Mouse (Mus musculus) heart, embryonic 12.5 days (tissue): ENCODE measurements at regions not wholly inside any gene's neighbourhood (a gene's known extent, or its start where the extent isn't known, plus 50 kb on each side); places are given as distances from the start of the nearest gene placed in this dataset.
A peak's percentile ranks its signal among the peaks of the same experiment; 100 is the strongest.

Source experiments
- ATAC-seq: fragments of 200-750 bp; cut with Nextera tagmentation; 2 replicates; pipeline ENCODE4 v1.8.0; 2017; ENCODE audit warnings: moderate TSS enrichment, moderate library complexity; ENCODE audit not compliant: insufficient number of reproducible peaks, low FRiP score
- H3K27ac ChIP-seq: fragments of 300-500 bp; sonication (generic); 2 replicates; pipeline ENCODE4 v1.5.1; 2016; ENCODE audit warnings: mild to moderate bottlenecking, moderate library complexity; ENCODE audit not compliant: poor library complexity, severe bottlenecking
- H3K27me3 ChIP-seq: fragments of 300-500 bp; sonication (generic); replicated peaks from 2 replicates; pipeline ENCODE4 v1.6.1; 2016; ENCODE audit warnings: mild to moderate bottlenecking, moderate library complexity
- H3K36me3 ChIP-seq: fragments of 300-500 bp; sonication (generic); 2 replicates; pipeline ENCODE4 v1.6.1; 2016; ENCODE audit warnings: mild to moderate bottlenecking, moderate library complexity
- H3K4me1 ChIP-seq: fragments of 300-500 bp; sonication (generic); replicated peaks from 2 replicates; pipeline ENCODE4 v1.6.1; 2016; ENCODE audit warnings: mild to moderate bottlenecking
- H3K4me2 ChIP-seq: fragments of 300-500 bp; sonication (generic); 2 replicates; pipeline ENCODE4 v1.6.1; 2016; ENCODE audit warnings: mild to moderate bottlenecking, moderate library complexity
- H3K4me3 ChIP-seq: fragments of 300-500 bp; sonication (generic); 2 replicates; pipeline ENCODE4 v1.5.1; 2016; ENCODE audit warnings: mild to moderate bottlenecking
- H3K9ac ChIP-seq: fragments of 300-500 bp; sonication (generic); 2 replicates; pipeline ENCODE4 v1.6.1; 2016; ENCODE audit warnings: mild to moderate bottlenecking, moderate library complexity
- H3K9me3 ChIP-seq: fragments of 300-500 bp; sonication (generic); replicated peaks from 2 replicates; pipeline ENCODE4 v1.6.1; 2016; ENCODE audit warnings: mild to moderate bottlenecking, moderate library complexity
- WGBS: fragments of 180-500 bp; shearing (Covaris S2); methylation state at CpG from one replicate; pipeline ENCODE4 v1.1.7; 2016; 5-methylcytosine and 5-hydroxymethylcytosine counted together

DNA sequence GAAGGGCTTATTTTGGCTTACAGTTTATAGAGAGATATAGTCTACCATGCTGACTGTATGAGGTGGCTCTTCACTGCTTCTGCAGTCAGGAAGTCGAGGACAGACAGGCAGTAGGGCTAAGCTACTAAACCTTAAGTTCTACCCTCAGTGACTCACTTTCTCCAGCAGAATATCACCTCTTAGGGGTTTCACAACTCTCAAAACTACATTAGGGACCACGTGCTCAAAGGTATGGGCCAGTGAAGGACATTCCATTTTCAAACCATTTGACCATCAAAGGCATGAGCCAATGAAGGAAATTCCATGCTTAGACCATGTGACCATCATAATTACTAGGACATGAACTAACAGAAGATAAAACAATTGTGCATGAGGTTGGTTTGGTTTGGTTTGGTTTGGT is 186.6 kb upstream of the Zpld1 start:
- 68% methylated on average over 2 of the region's 2 CpGs for WGBS
- Histone ChIP-seq H3K36me3 (no peaks in the 10 kb centered on the region), H3K9me3 (0 out of 2 replicates have a peak, but pooled peaks cover 2% of the 10 kb centered on the region), H3K9ac (no peak overlapping the region), H3K27me3 (no peaks in the 10 kb centered on the region), H3K4me2 (no peak overlapping the region), H3K4me1 (no peaks in the 10 kb centered on the region), H3K27ac (no peak overlapping the region), H3K4me3 (no peak overlapping the region)
- ATAC-seq: no peak

DNA sequence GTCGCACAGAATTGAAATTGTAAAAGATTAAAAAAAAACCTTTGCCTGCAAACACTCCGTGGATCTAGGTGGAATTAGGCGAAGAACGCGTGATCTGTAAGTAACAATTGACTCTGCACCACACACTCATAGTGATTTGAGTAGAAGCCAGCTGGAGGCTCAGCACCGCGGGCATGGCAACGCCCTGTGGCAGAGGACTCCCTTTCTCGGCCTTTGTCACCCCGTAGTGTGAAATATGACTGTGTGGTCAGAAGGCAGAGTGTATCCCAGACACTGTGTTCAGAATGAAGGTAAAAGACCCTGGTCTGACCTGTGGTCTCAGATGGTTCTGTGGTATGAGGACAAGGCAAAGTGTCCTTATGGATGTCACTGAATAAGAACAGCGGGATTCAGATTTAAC is 183.0 kb upstream of the Zpld1 start:
- Histone ChIP-seq H3K9me3 (0 out of 2 replicates have a peak, but pooled peaks cover 2% of the 10 kb centered on the region), H3K4me1 (no peaks in the 10 kb centered on the region), H3K36me3 (no peaks in the 10 kb centered on the region), H3K4me3 (no peak overlapping the region), H3K9ac (no peak overlapping the region), H3K27me3 (no peaks in the 10 kb centered on the region), H3K27ac (no peak overlapping the region), H3K4me2 (no peak overlapping the region)
- 82% methylated on average over 11 of the region's 11 CpGs for WGBS
- ATAC-seq: no peak

DNA sequence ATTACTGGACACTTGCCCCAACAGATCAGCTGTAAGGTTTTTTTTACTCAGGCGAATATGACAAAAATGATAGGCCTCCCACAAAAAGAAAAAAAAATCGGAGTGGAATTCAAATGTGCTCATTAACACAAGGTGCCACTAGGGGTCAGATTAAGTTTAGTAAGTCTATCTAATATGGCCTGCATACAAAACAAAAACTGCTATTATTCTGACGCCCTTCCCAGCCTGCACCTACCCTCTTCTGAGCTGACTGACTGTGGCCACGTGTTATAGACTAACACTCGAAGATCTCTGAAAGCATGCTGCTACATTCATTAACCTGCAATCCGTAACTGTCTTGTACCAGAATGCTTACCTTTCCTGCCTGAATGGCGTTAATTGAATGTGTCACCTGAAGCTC is 182.5 kb upstream of the Zpld1 start:
- 51% methylated on average over 7 of the region's 7 CpGs for WGBS
- H3K4me2 ChIP-seq: no peak overlapping the region
- no peak overlapping the region for H3K9ac ChIP-seq
- no peak overlapping the region for H3K4me3 ChIP-seq
- 0 out of 2 replicates have a peak, but pooled peaks cover 2% of the 10 kb centered on the region for H3K9me3 ChIP-seq
- H3K27me3 ChIP-seq: no peaks in the 10 kb centered on the region
- H3K27ac ChIP-seq: no peak overlapping the region
- no peak for ATAC-seq
- no peaks in the 10 kb centered on the region for H3K36me3 ChIP-seq
- H3K4me1 ChIP-seq: no peaks in the 10 kb centered on the region

DNA sequence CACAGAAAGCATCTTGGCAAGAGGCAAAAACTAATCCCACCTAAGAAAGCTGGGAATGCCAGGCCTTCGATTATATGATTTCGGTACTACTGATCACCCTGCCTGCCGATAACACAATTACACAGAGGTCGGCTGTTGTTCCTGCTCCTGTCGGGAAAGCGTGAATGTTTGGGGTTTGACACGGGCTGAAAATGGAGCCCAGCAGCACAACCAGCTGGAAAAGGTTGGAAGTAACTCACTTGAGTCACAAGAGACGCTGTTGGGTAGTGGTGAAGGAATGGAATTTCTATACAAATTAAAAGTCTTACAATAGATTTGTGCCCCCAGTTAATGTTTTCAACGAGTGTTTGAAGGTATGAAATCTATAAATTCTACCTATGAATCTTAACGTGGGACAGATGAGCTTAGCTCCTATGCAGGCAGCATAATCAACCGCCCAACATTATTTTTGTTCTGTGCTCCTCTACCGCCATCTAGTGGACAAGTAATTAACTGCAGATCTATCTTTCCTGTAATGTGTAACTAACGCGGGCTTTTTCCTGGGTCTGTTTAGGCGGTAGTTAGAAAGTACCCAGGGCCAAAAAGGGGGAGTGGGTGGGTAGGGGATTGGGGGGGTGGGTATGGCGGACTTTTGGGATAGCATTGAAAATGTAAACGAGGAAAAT is 178.9 kb upstream of the Zpld1 start:
- ATAC-seq: no peak
- no peaks in the 10 kb centered on the region for H3K9me3 ChIP-seq
- H3K9ac ChIP-seq: no peak overlapping the region
- no peaks in the 10 kb centered on the region for H3K4me1 ChIP-seq
- 27% methylated on average over 17 of the region's 17 CpGs for WGBS
- H3K4me3 ChIP-seq: no peak overlapping the region
- H3K36me3 ChIP-seq: no peaks in the 10 kb centered on the region
- no peak overlapping the region for H3K4me2 ChIP-seq
- H3K27me3 ChIP-seq: no peaks in the 10 kb centered on the region
- no peak overlapping the region for H3K27ac ChIP-seq

DNA sequence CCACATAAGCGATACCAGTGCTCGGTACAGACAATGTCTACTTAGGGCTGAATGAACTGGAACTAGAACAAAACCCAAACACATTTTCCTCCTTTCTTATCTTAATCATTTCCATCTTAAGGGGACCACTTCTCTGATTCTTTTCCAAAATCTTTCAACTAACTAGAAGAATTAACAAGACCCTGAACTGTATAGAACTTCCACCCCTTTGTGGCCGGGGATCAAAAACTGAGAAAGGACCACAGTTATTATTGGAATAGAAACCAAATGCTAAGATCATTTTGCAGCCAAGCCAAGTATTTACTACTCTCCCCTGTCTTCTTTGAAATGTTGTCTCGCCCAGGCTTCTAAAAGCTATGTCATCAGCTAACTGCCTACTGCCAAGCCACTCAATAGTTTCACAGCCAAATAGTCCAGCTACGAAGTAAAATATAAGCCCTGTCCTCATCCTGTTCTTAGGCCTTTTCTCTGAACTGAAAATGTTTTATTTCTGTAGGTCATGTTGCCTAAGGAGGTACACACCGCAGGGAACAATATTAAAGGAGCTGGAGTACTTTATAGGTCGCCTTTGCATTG is 177.3 kb upstream of the Zpld1 start:
- Histone ChIP-seq H3K36me3 (no peaks in the 10 kb centered on the region), H3K9me3 (no peaks in the 10 kb centered on the region), H3K9ac (no peak overlapping the region), H3K27ac (no peak overlapping the region), H3K4me2 (no peak overlapping the region), H3K4me1 (no peaks in the 10 kb centered on the region), H3K4me3 (no peak overlapping the region), H3K27me3 (no peaks in the 10 kb centered on the region)
- 70% methylated on average over 7 of the region's 7 CpGs for WGBS
- no peak for ATAC-seq

DNA sequence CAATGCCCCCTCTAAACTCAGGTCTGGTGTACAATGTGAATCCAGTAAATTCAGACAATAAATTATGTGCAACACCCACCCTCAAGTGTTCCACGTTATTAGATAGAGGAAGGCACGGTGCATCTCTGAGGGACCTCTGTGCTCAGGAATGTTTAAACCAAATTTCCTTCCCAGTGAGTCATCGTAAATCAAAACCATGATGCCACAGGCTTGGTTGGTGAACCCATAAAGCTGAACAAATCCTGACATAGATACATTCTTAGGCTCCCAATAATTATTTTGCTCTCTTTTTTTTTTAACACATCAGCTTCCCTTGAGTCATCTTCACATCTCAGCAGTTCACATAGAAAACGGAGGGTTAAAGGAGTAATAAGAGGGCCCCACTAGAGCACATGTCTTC is 173.6 kb upstream of the Zpld1 start:
- Histone ChIP-seq H3K4me2 (no peak overlapping the region), H3K4me3 (no peak overlapping the region), H3K9ac (no peak overlapping the region), H3K36me3 (no peaks in the 10 kb centered on the region), H3K27me3 (no peaks in the 10 kb centered on the region), H3K4me1 (no peaks in the 10 kb centered on the region), H3K27ac (no peak overlapping the region), H3K9me3 (no peaks in the 10 kb centered on the region)
- WGBS: 62% methylated on average over 4 of the region's 4 CpGs
- ATAC-seq: no peak

DNA sequence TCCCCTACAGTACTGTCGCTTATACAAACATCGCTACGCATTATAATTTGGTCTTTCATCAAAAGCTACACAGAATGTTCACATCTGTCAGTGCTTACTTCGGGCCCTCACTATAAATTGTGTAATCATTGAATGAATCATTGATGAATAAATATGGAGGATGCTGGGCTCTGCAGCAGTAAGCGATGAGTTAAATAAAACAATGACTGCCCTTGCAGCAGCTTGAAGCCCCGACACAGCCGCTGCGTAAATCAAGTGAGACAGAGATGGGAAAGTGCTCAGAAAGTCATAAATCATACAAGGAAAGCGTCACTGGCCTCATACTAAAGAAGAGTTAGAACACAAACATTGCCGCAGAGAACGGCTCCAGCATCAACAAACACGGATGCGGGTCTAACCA is 172.9 kb upstream of the Zpld1 start:
- Histone ChIP-seq H3K4me3 (no peak overlapping the region), H3K4me1 (no peaks in the 10 kb centered on the region), H3K27me3 (no peaks in the 10 kb centered on the region), H3K9me3 (no peaks in the 10 kb centered on the region), H3K27ac (no peak overlapping the region), H3K36me3 (no peaks in the 10 kb centered on the region), H3K4me2 (no peak overlapping the region), H3K9ac (no peak overlapping the region)
- no peak for ATAC-seq
- 78% methylated on average over 13 of the region's 13 CpGs for WGBS

DNA sequence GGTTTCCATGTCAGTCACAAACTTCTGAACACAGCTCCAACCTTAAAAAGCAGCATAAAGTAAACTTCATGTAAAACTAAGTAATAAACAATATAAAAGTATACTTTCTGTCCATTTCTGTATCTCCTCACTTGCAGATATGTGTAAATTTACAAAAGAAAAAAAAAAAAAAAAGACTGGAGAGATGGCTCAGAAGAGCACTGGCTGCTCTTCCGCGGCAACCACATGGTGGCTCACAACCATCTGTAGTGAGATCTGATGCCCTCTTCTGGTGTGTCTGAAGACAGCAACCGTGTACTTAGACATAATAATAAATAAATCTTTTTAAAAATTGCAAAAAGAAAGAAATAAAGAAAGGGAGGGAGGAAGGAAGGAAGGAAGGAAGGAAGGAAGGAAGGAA is 171.9 kb upstream of the Zpld1 start:
- Histone ChIP-seq H3K27me3 (no peaks in the 10 kb centered on the region), H3K4me2 (no peak overlapping the region), H3K27ac (no peak overlapping the region), H3K36me3 (no peaks in the 10 kb centered on the region), H3K9ac (no peak overlapping the region), H3K4me3 (no peak overlapping the region), H3K9me3 (no peaks in the 10 kb centered on the region), H3K4me1 (no peaks in the 10 kb centered on the region)
- WGBS: 54% methylated on average over 3 of the region's 3 CpGs
- ATAC-seq: no peak

DNA sequence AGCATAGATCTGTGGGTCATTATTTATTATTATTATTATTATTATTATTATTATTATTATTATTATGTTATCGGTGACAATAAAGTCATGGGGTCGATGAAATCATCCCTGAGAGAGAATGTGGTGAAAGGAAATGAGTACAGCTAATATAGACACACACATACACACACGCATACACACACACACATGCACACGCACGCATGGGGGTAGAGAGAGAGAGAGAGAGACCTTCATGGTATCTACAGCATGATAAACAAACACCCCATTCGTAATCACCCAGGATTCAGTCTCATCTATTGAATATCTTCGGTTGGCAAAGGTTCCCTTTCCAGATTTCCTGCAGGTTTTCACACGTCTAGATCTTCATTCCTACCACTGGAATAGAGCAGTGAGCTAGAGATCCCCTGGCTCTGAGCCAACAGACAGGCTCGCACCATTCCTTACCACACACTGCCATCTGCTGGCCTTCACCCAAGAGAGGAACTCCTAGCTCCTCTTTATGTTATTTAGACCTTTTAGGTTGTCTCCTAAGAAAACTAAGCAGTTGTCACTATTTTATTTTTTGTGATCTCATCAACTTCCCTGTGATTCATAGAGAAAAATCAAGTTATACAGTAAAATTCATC is 171.2 kb upstream of the Zpld1 start:
- H3K9me3 ChIP-seq: no peaks in the 10 kb centered on the region
- WGBS: 48% methylated on average over 9 of the region's 9 CpGs
- H3K9ac ChIP-seq: no peak overlapping the region
- H3K36me3 ChIP-seq: no peaks in the 10 kb centered on the region
- no peak for ATAC-seq
- no peaks in the 10 kb centered on the region for H3K4me1 ChIP-seq
- no peak overlapping the region for H3K27ac ChIP-seq
- H3K4me3 ChIP-seq: no peak overlapping the region
- H3K27me3 ChIP-seq: no peaks in the 10 kb centered on the region
- no peak overlapping the region for H3K4me2 ChIP-seq

DNA sequence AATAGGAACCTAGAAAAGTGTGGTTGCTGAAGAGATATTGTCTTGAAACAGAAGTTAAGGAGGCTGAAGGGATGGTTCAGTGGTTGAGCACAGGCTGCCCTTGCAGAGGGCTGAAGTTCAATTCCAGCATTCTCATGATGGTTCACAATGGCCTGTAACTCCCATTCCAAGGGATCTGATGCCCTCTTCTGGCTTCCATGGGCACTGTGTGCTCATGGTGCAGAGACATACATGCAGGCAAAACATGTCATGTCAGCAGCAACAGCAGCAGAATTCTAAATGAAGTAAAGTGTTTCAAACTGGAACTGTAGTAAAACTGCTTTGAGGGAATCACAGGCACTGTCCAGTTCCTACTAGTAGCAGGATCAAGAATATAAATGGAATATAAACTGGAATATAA is 162.7 kb upstream of the Zpld1 start:
- Histone ChIP-seq H3K27me3 (no peaks in the 10 kb centered on the region), H3K4me1 (no peaks in the 10 kb centered on the region), H3K9me3 (no peaks in the 10 kb centered on the region), H3K9ac (no peak overlapping the region), H3K36me3 (no peaks in the 10 kb centered on the region), H3K27ac (peak overlapping the region; percentile 27; the same call in 1 of the 2 replicates), H3K4me2 (no peak overlapping the region), H3K4me3 (no peak overlapping the region)
- ATAC-seq: no peak

DNA sequence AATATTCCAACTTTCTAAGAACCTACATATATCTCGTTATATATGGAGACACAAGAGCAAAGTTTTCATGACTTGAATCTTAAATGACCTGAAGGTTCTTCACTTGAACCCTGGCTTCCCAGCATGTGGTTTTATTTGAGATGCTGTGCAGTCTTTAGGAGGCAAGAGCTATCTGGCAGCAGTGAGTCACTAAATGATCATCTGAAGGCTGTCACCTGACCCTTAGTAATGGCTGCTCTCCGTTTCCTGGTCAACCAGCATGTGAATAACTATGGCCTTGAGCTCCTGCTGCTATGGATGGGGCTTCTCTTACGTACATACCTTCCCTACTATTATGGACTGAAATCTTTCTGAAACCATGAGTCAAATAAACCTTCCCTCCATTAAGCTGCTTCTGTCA is 149.8 kb upstream of the Zpld1 start:
- H3K9me3 ChIP-seq: no peaks in the 10 kb centered on the region
- no peak overlapping the region for H3K4me3 ChIP-seq
- H3K4me2 ChIP-seq: no peak overlapping the region
- no peaks in the 10 kb centered on the region for H3K4me1 ChIP-seq
- H3K36me3 ChIP-seq: no peaks in the 10 kb centered on the region
- no peak for ATAC-seq
- 71% methylated on average over 3 of the region's 3 CpGs for WGBS
- no peak overlapping the region for H3K9ac ChIP-seq
- no peak overlapping the region for H3K27ac ChIP-seq
- no peaks in the 10 kb centered on the region for H3K27me3 ChIP-seq
